Mouse (Mus musculus): ENCODE data around the gene Capn7. TPM values are rescaled to one million over a fixed set of nuclear protein-coding genes. Genes with fewer than 3 reads are reported as not detected.

Capn7 gene
- total and polyA plus RNA-seq, 3 experiments, result 23.2 to 83.7 (median 30.0) TPM

DNA sequence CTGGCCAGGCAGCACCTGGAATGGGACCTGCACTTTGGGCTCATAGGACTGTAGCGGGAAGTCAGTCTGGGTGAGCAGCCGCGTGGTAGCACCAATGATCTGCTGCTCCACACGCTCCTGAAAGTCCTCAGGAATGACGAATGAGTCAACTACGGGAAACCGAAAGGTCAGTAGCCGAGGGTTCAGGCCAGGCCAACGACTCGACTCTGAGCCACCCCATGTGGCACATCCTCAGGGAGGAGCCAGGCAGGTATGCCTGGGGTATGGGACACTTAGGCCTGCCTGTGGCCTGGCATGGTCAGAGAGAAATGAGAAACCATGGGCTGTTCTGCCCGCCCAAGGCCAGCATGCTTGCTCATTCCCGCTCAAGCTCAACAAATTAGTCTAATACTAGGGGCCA is 19.8 kb upstream of the Capn7 start:
- Histone ChIP-seq H3K9ac (ENCODE audit: control insufficient read depth, low read depth, low read length, poor library complexity, severe bottlenecking) (no peak overlapping the region), H3K9me3 (replicated peaks; ENCODE audit: insufficient read depth, low read length) (no peaks in the 10 kb centered on the region), H3K36me3 (ENCODE audit: control insufficient read depth in 1 of 2, insufficient read depth in 2 of 2, low read length in 2 of 2) (peaks cover 0 to 3% of the 10 kb centered on the region in 2 experiments; a peak in 1 of 4 replicates), H3K27me3 (ENCODE audit: control insufficient read depth in 1 of 2, insufficient read depth in 2 of 2, low read length in 2 of 2) (no peaks in the 10 kb centered on the region), H3K27ac (ENCODE audit: control insufficient read depth, low read depth, low read length) (no peak overlapping the region), H3K79me2 (ENCODE audit: control insufficient read depth, insufficient read depth, low read length, poor library complexity) (no peaks in the 10 kb centered on the region), H3K4me3 (ENCODE audit: control insufficient read depth in 1 of 2, insufficient read depth in 1 of 2, low read depth in 2 of 2, low read length in 2 of 2) (no peak overlapping the region), H3K4me1 (ENCODE audit: control insufficient read depth in 1 of 2, insufficient read depth in 2 of 2, low read length in 2 of 2) (0 out of 4 replicates have a peak, but pooled peaks cover 0 to 10% of the 10 kb centered on the region in 2 experiments)
- DNase-seq (ENCODE audit: low read depth, low spot score), result no peak
- no peak for TF ChIP-seq SMC3 (IDR thresholded peaks at IDR 0.05; ENCODE audit: low read depth, low read length)
- no peak for TF ChIP-seq USF2 (IDR thresholded peaks at IDR 0.05; ENCODE audit: borderline replicate concordance in 1 of 2, insufficient read depth in 1 of 2, low read depth in 1 of 2, low read length in 2 of 2)
- no peak for TF ChIP-seq MXI1 (IDR thresholded peaks at IDR 0.05; ENCODE audit: low read depth, low read length)
- no peak for TF ChIP-seq CHD2 (IDR thresholded peaks at IDR 0.05; ENCODE audit: low read length)
- TF ChIP-seq MAX (IDR thresholded peaks at IDR 0.05; ENCODE audit: low read length), result no peak
- TF ChIP-seq POLR2AphosphoS5 (IDR thresholded peaks at IDR 0.05; ENCODE audit: borderline replicate concordance, low read depth, low read length), result no peak
- TF ChIP-seq TAL1 (IDR thresholded peaks at IDR 0.05; ENCODE audit: low read length), result no peak
- no peak for TF ChIP-seq TCF12 (IDR thresholded peaks at IDR 0.05; ENCODE audit: low read depth, low read length)
- no peak for TF ChIP-seq POLR2AphosphoS2 (IDR thresholded peaks at IDR 0.05; ENCODE audit: low read length)

- TF ChIP-seq SIN3A (IDR thresholded peaks at IDR 0.05; ENCODE audit: low read length), result no peak
- peak in 1 of 2 experiments; percentile 19; a peak in 1 of 4 replicates for TF ChIP-seq EP300 (IDR thresholded peaks at IDR 0.05; ENCODE audit: low read depth in 1 of 2, low read length in 2 of 2)
- Histone ChIP-seq H3K9me3 (replicated peaks; ENCODE audit: insufficient read depth, low read length) (no peaks in the 10 kb centered on the region), H3K4me1 (ENCODE audit: control insufficient read depth in 1 of 2, insufficient read depth in 2 of 2, low read length in 2 of 2) (peaks cover 0 to 10% of the 10 kb centered on the region in 2 experiments; a peak in 1 of 4 replicates), H3K79me2 (ENCODE audit: control insufficient read depth, insufficient read depth, low read length, poor library complexity) (no peaks in the 10 kb centered on the region), H3K27me3 (ENCODE audit: control insufficient read depth in 1 of 2, insufficient read depth in 2 of 2, low read length in 2 of 2) (no peaks in the 10 kb centered on the region), H3K9ac (ENCODE audit: control insufficient read depth, low read depth, low read length, poor library complexity, severe bottlenecking) (no peak overlapping the region), H3K27ac (ENCODE audit: control insufficient read depth, low read depth, low read length) (no peak overlapping the region), H3K36me3 (ENCODE audit: control insufficient read depth in 1 of 2, insufficient read depth in 2 of 2, low read length in 2 of 2) (peaks cover 0 to 3% of the 10 kb centered on the region in 2 experiments; a peak in 1 of 4 replicates), H3K4me3 (ENCODE audit: control insufficient read depth in 1 of 2, insufficient read depth in 1 of 2, low read depth in 2 of 2, low read length in 2 of 2) (no peak overlapping the region)
- peak; percentile 38 for DNase-seq (ENCODE audit: low read depth, low spot score)
These were observed 18.7 kb upstream of the Capn7 start for GRCm38 (mm10) chr14:31317754-31318153.

DNA sequence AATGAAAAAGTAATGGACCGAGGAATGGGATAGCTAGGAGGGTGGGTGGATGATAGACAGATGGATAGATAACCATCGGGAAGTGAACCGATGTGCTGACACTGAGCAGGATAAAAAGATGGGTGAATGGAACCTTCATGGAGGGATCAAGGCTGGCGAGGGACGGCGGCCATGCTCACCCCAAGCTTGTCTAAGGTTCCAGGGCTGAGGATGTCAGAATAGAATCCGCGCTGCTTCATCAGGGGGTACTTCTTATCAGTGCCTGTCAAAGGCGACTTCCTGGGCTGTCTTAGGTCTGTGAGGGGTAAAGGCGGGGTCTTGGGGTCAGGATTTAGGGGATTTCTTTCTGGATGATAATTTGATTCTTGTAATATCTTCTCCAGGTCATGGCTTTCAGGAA is 16.9 kb upstream of the Capn7 start:
- TF ChIP-seq GABPA (IDR thresholded peaks at IDR 0.05; ENCODE audit: low read depth, low read length), result no peak
- TF ChIP-seq ZKSCAN1 (IDR thresholded peaks at IDR 0.05; ENCODE audit: low read depth, low read length), result no peak
- TF ChIP-seq POLR2A (IDR thresholded peaks at IDR 0.05; ENCODE audit: control insufficient read depth in 1 of 2, insufficient read depth in 1 of 2, low read depth in 1 of 2, low read length in 2 of 2, poor library complexity in 1 of 2), result no peak
- no peak for TF ChIP-seq TBP (IDR thresholded peaks at IDR 0.05; ENCODE audit: low read depth, low read length)
- no peak for TF ChIP-seq MYB (IDR thresholded peaks at IDR 0.05; ENCODE audit: low read depth, low read length)
- TF ChIP-seq MXI1 (IDR thresholded peaks at IDR 0.05; ENCODE audit: low read depth, low read length), result no peak
- TF ChIP-seq CTCF (IDR thresholded peaks at IDR 0.05 in 2 of 3, conservative IDR thresholded peaks at IDR 0.05 in 1 of 3; ENCODE audit: control insufficient read depth in 1 of 3, insufficient read depth in 1 of 3, low read depth in 2 of 3, low read length in 3 of 3, poor library complexity in 1 of 3, severe bottlenecking in 1 of 3), result no peak
- no peaks in the 10 kb centered on the region for H3K79me2 ChIP-seq (ENCODE audit: control insufficient read depth, insufficient read depth, low read length, poor library complexity)
- peaks cover 0 to 6% of the 10 kb centered on the region in 2 experiments; a peak in 2 of 4 replicates for H3K36me3 ChIP-seq (ENCODE audit: control insufficient read depth in 1 of 2, insufficient read depth in 2 of 2, low read length in 2 of 2)
- peaks cover 0 to 15% of the 10 kb centered on the region in 2 experiments; a peak in 1 of 4 replicates for H3K4me1 ChIP-seq (ENCODE audit: control insufficient read depth in 1 of 2, insufficient read depth in 2 of 2, low read length in 2 of 2)
- no peaks in the 10 kb centered on the region for H3K9me3 ChIP-seq (replicated peaks; ENCODE audit: insufficient read depth, low read length)
- H3K9ac ChIP-seq (ENCODE audit: control insufficient read depth, low read depth, low read length, poor library complexity, severe bottlenecking), result no peak overlapping the region
- no peak overlapping the region for H3K4me3 ChIP-seq (ENCODE audit: control insufficient read depth in 1 of 2, insufficient read depth in 1 of 2, low read depth in 2 of 2, low read length in 2 of 2)
- H3K27me3 ChIP-seq (ENCODE audit: control insufficient read depth in 1 of 2, insufficient read depth in 2 of 2, low read length in 2 of 2), result no peaks in the 10 kb centered on the region
- H3K27ac ChIP-seq (ENCODE audit: control insufficient read depth, low read depth, low read length), result no peak overlapping the region
- no peak for DNase-seq (ENCODE audit: low read depth, low spot score)

Data from MEL (cell line).